ENCODE assay signal across 9 mouse cellular contexts in the genomic region with DNA sequence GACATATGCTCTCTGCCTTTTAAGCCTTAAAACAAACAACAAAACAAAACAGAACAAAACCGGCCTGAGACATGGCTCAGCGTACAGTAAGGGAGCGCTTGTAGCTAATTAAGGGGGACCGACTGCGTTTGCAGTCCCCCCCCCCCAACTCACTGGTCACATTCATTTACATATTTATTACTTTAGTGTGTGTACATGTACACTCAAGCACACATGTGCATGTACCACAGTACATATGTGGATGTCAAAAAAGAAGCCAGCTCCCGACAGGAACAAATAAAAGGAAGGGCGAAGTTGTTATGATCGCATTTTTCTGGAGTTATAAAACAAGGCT. TPM values are rescaled to one million over a fixed set of nuclear protein-coding genes. Genes with fewer than 3 reads are reported as not detected.
DNase-seq lines count a peak whose midpoint lies in the region; ATAC-seq and TF ChIP-seq lines count a peak whose summit lies in the region.
"Had no signal": no experiment of that assay in that cellular context is flagged by ENCODE, and none has a peak within 500 bp of the region (broad histone marks: within the 10 kb centered on the region; RNA-seq: fewer than 3 reads in every experiment).

No protein-coding gene starts in this region.

- no peaks in the 10 kb centered on the region for H3K36me3 ChIP-seq in heart, embryonic 13.5 days
- H3K36me3 ChIP-seq in ES-Bruce4 (ENCODE audit: control insufficient read depth, insufficient read depth, low read length, poor library complexity, severe bottlenecking) = no peaks in the 10 kb centered on the region
- H3K36me3 ChIP-seq in forebrain, embryonic 15.5 days = no peaks in the 10 kb centered on the region
- H3K36me3 ChIP-seq in liver, embryonic 16.5 days (ENCODE audit: control insufficient read depth, insufficient read depth) = no peaks in the 10 kb centered on the region

- WGBS in heart, embryonic 13.5 days = 18% methylated on average over 8 of the region's 8 CpGs
- WGBS in forebrain, embryonic 15.5 days = 15% methylated on average over 8 of the region's 8 CpGs
- 16% methylated on average over 8 of the region's 8 CpGs for WGBS in liver, embryonic 16.5 days (ENCODE audit: insufficient replicate concordance)

- no peaks in the 10 kb centered on the region for H3K27me3 ChIP-seq in heart, embryonic 13.5 days (replicated peaks)
- no peaks in the 10 kb centered on the region for H3K27me3 ChIP-seq in ES-Bruce4 (ENCODE audit: control insufficient read depth, insufficient read depth, low read length, poor library complexity, severe bottlenecking)
- H3K27me3 ChIP-seq in forebrain, embryonic 15.5 days = no peaks in the 10 kb centered on the region
- no peaks in the 10 kb centered on the region for H3K27me3 ChIP-seq in liver, embryonic 16.5 days (ENCODE audit: control insufficient read depth, insufficient read depth, low read depth, low read length)

- DNase-seq in heart, adult 18-20 months = no peak
- no peak for DNase-seq in layer of hippocampus, postnatal 14 days (ENCODE audit: low spot score in 2 of 2)
- DNase-seq in left cerebral cortex, adult 9 months (ENCODE audit: low spot score in 2 of 2) = no peak

- TF ChIP-seq CTCF in ES-Bruce4 (IDR thresholded peaks at IDR 0.05; ENCODE audit: low read depth, low read length) = no peak

- no peak for TF ChIP-seq EP300 in ES-Bruce4 (IDR thresholded peaks at IDR 0.05; ENCODE audit: insufficient read depth, low read depth, low read length)

- H3K9ac ChIP-seq in heart, embryonic 13.5 days = peak overlapping the region; percentile 80
- H3K9ac ChIP-seq in ES-Bruce4 (ENCODE audit: low read depth, poor library complexity, severe bottlenecking) = peak overlapping the region; percentile 52; the same call in 1 of the 2 replicates
- H3K9ac ChIP-seq in forebrain, embryonic 15.5 days (replicated peaks) = peak overlapping the region; percentile 44
- peak overlapping the region; percentile 46 for H3K9ac ChIP-seq in liver, embryonic 16.5 days (ENCODE audit: low read depth, low read length)

- no peak for ATAC-seq in heart, embryonic 13.5 days (ENCODE audit: extremely low read depth, insufficient number of reproducible peaks, low FRiP score, low TSS enrichment)
- no peak for ATAC-seq in forebrain, embryonic 15.5 days (replicated peaks)
- ATAC-seq in liver, embryonic 16.5 days (ENCODE audit: low read depth) = no peak
- ATAC-seq in inflammation-experienced regulatory T-cells, adult 6 months = no peak

- TF ChIP-seq POLR2A in ES-Bruce4 (IDR thresholded peaks at IDR 0.05; ENCODE audit: insufficient read depth, low read length) = no peak

- H3K27ac ChIP-seq in heart, embryonic 13.5 days (replicated peaks) = peak overlapping the region; percentile 84
- peak overlapping the region; percentile 52; the same call in 1 of the 2 replicates for H3K27ac ChIP-seq in ES-Bruce4 (ENCODE audit: insufficient read depth, low read length)
- peak overlapping the region; percentile 68 for H3K27ac ChIP-seq in forebrain, embryonic 15.5 days (replicated peaks)
- peak overlapping the region; percentile 21; the same call in 1 of the 2 replicates for H3K27ac ChIP-seq in liver, embryonic 16.5 days (ENCODE audit: low read length)

- peak overlapping the region; percentile 72 for H3K4me2 ChIP-seq in heart, embryonic 13.5 days
- peak overlapping the region; percentile 69 for H3K4me2 ChIP-seq in forebrain, embryonic 15.5 days (replicated peaks)
- peak overlapping the region; percentile 58 for H3K4me2 ChIP-seq in liver, embryonic 16.5 days (ENCODE audit: low read depth, low read length)

- peaks cover 18% of the 10 kb centered on the region for H3K4me1 ChIP-seq in heart, embryonic 13.5 days
- peaks cover 4% of the 10 kb centered on the region for H3K4me1 ChIP-seq in ES-Bruce4 (ENCODE audit: control insufficient read depth, insufficient read depth, low read length)
- H3K4me1 ChIP-seq in forebrain, embryonic 15.5 days = peaks cover 15% of the 10 kb centered on the region
- H3K4me1 ChIP-seq in liver, embryonic 16.5 days (ENCODE audit: control insufficient read depth, low read depth, low read length) = peaks cover 21% of the 10 kb centered on the region

- H3K4me3 ChIP-seq in heart, embryonic 13.5 days = peak overlapping the region; percentile 51
- H3K4me3 ChIP-seq in ES-Bruce4 (ENCODE audit: low read depth, low read length) = peak overlapping the region; percentile 59
- peak overlapping the region; percentile 40 for H3K4me3 ChIP-seq in forebrain, embryonic 15.5 days
- H3K4me3 ChIP-seq in liver, embryonic 16.5 days (ENCODE audit: low read depth, low read length) = peak overlapping the region; percentile 47

- no peaks in the 10 kb centered on the region for H3K9me3 ChIP-seq in heart, embryonic 13.5 days
- H3K9me3 ChIP-seq in ES-Bruce4 (replicated peaks; ENCODE audit: control insufficient read depth, insufficient read depth, low read length, poor library complexity, severe bottlenecking) = no peaks in the 10 kb centered on the region
- no peaks in the 10 kb centered on the region for H3K9me3 ChIP-seq in forebrain, embryonic 15.5 days
- no peaks in the 10 kb centered on the region for H3K9me3 ChIP-seq in liver, embryonic 16.5 days (replicated peaks; ENCODE audit: control insufficient read depth, low read length)

RNA-seq across cellular contexts. Expression of a gene that starts 8.9 kb away (rescaled TPM):
- polyA plus RNA-seq in heart, embryonic 13.5 days (2015; fragmentation: Nextera tagmentation; extraction: Ambion mirVana) = 25.1 and 25.4 TPM in 2 replicates
- total RNA-seq in heart, adult 18-20 months (2021) = 10 to 100 TPM in 1 of 2 experiments, 1 to 10 TPM in 1; 9.4 to 11.9 TPM
- polyA plus RNA-seq in ES-Bruce4 (2011; ENCODE audit: insufficient read depth, insufficient read length, low read depth, missing spikeins) = 55.8 and 60.3 TPM in 2 replicates
- 3.5 and 4.8 TPM in 2 replicates for polyA plus RNA-seq in forebrain, embryonic 15.5 days (2015; fragmentation: Nextera tagmentation; extraction: Ambion mirVana)
- polyA plus RNA-seq in liver, embryonic 16.5 days (2015; fragmentation: Nextera tagmentation; extraction: Ambion mirVana) = 18.8 and 20.3 TPM in 2 replicates
- 1 to 10 TPM; 3.0 to 3.6 TPM for total RNA-seq in layer of hippocampus, postnatal 14 days (2021)
- polyA plus RNA-seq in inflammation-experienced regulatory T-cells, adult 6 months (2017; shearing (Covaris generic)) = 100 to 1,000 TPM; 499 to 613 (median 536) TPM

RNA-seq across cellular contexts. Expression of a gene that starts 31.5 kb away (rescaled TPM):
- polyA plus RNA-seq in heart, embryonic 13.5 days (2015; fragmentation: Nextera tagmentation; extraction: Ambion mirVana) = 0.21 TPM in 1 of 2 replicates, not detected in the other
- total RNA-seq in heart, adult 18-20 months (2021) = under 1 TPM in 1 of 2 experiments, not detected in 1; 0.25 TPM
- not detected in 2 replicates for polyA plus RNA-seq in ES-Bruce4 (2011; ENCODE audit: insufficient read depth, insufficient read length, low read depth, missing spikeins)
- 0.37 and 0.55 TPM in 2 replicates for polyA plus RNA-seq in forebrain, embryonic 15.5 days (2015; fragmentation: Nextera tagmentation; extraction: Ambion mirVana)
- not detected in 2 replicates for polyA plus RNA-seq in liver, embryonic 16.5 days (2015; fragmentation: Nextera tagmentation; extraction: Ambion mirVana)
- total RNA-seq in layer of hippocampus, postnatal 14 days (2021) = under 1 TPM; 0.41 to 0.83 TPM
- polyA plus RNA-seq in inflammation-experienced regulatory T-cells, adult 6 months (2017; shearing (Covaris generic)) = not detected
- total RNA-seq: megakaryocyte progenitor cell, adult 5-6 weeks had no signal

RNA-seq across cellular contexts. Expression of a gene that starts 45.2 kb away (rescaled TPM):
- polyA plus RNA-seq in heart, embryonic 13.5 days (2015; fragmentation: Nextera tagmentation; extraction: Ambion mirVana) = 10.6 and 11.8 TPM in 2 replicates
- 10 to 100 TPM; 11.6 to 12.6 TPM for total RNA-seq in heart, adult 18-20 months (2021)
- 6.3 and 8.3 TPM in 2 replicates for polyA plus RNA-seq in ES-Bruce4 (2011; ENCODE audit: insufficient read depth, insufficient read length, low read depth, missing spikeins)
- polyA plus RNA-seq in forebrain, embryonic 15.5 days (2015; fragmentation: Nextera tagmentation; extraction: Ambion mirVana) = 15.6 and 16.0 TPM in 2 replicates
- polyA plus RNA-seq in liver, embryonic 16.5 days (2015; fragmentation: Nextera tagmentation; extraction: Ambion mirVana) = 4.5 and 4.7 TPM in 2 replicates
- 10 to 100 TPM; 19.4 to 21.4 TPM for total RNA-seq in layer of hippocampus, postnatal 14 days (2021)
- polyA plus RNA-seq in inflammation-experienced regulatory T-cells, adult 6 months (2017; shearing (Covaris generic)) = 10 to 100 TPM; 13.7 to 24.3 (median 20.6) TPM

RNA-seq across cellular contexts. Expression of a gene that starts 45.2 kb away (rescaled TPM):
- 18.3 and 20.1 TPM in 2 replicates for polyA plus RNA-seq in heart, embryonic 13.5 days (2015; fragmentation: Nextera tagmentation; extraction: Ambion mirVana)
- total RNA-seq in heart, adult 18-20 months (2021) = 100 to 1,000 TPM; 199 to 208 TPM
- polyA plus RNA-seq in ES-Bruce4 (2011; ENCODE audit: insufficient read depth, insufficient read length, low read depth, missing spikeins) = 5.2 and 7.8 TPM in 2 replicates
- polyA plus RNA-seq in forebrain, embryonic 15.5 days (2015; fragmentation: Nextera tagmentation; extraction: Ambion mirVana) = 4.1 and 5.3 TPM in 2 replicates
- polyA plus RNA-seq in liver, embryonic 16.5 days (2015; fragmentation: Nextera tagmentation; extraction: Ambion mirVana) = 17.6 and 21.5 TPM in 2 replicates
- 10 to 100 TPM; 44.0 to 50.8 TPM for total RNA-seq in layer of hippocampus, postnatal 14 days (2021)
- polyA plus RNA-seq in inflammation-experienced regulatory T-cells, adult 6 months (2017; shearing (Covaris generic)) = 1 to 10 TPM; 3.9 to 5.5 (median 4.1) TPM

Comparison
In these comparisons a context has a peak if more than half of its experiments do, and no peak if none do; other contexts are left out.
1. H3K27ac ChIP-seq: peak in every context shown above with its lines; median percentile 84 in heart, embryonic 13.5 days; 68 in forebrain, embryonic 15.5 days; 52 in ES-Bruce4; 21 in liver, embryonic 16.5 days.